Mouse (Mus musculus) MEL (cell line): ENCODE data around the gene Mark2. TPM values are rescaled to one million over a fixed set of nuclear protein-coding genes. Genes with fewer than 3 reads are reported as not detected.

Experiments
- DNase-seq: peaks from one replicate; pipeline ENCODE4 v3.0.0; 2011; ENCODE audit warnings: low read depth, low spot score
- H3K27ac ChIP-seq: 2 replicates; pipeline ENCODE4 v1.5.1; 2012; ENCODE audit warnings: low read depth, mild to moderate bottlenecking, control low read depth, low read length, moderate library complexity; ENCODE audit not compliant: control insufficient read depth
- H3K27me3 ChIP-seq, 2 experiments: fragments of 150-350 bp in 1 of 2; sonication (generic) in 1 of 2; 2 replicates each; pipeline ENCODE4 v1.6.1; 2012; ENCODE audit warnings: low read length in 2 of 2, mild to moderate bottlenecking in 2 of 2, improper control_type of control experiment in 1 of 2, moderate library complexity in 1 of 2; ENCODE audit not compliant: insufficient read depth in 2 of 2, control insufficient read depth in 1 of 2
- H3K36me3 ChIP-seq, 2 experiments: 2 replicates each; pipeline ENCODE4 v1.6.1; 2012 to 2014; ENCODE audit warnings: low read length in 2 of 2, improper control_type of control experiment in 1 of 2, inconsistent platforms in 1 of 2, mild to moderate bottlenecking in 1 of 2; ENCODE audit not compliant: insufficient read depth in 2 of 2, control insufficient read depth in 1 of 2
- H3K4me1 ChIP-seq, 2 experiments: fragments of 150-350 bp in 1 of 2; sonication (generic) in 1 of 2; 2 replicates each; pipeline ENCODE4 v1.6.1; 2012; ENCODE audit warnings: low read length in 2 of 2, improper control_type of control experiment in 1 of 2, mild to moderate bottlenecking in 1 of 2; ENCODE audit not compliant: insufficient read depth in 2 of 2, control insufficient read depth in 1 of 2
- H3K4me3 ChIP-seq, 2 experiments: fragments of 150-350 bp in 1 of 2; sonication (generic) in 1 of 2; 2 replicates each; pipeline ENCODE4 v1.5.1; 2012; ENCODE audit warnings: low read depth in 2 of 2, low read length in 2 of 2, mild to moderate bottlenecking in 2 of 2, moderate library complexity in 2 of 2, control low read depth in 1 of 2, improper control_type of control experiment in 1 of 2; ENCODE audit not compliant: control insufficient read depth in 1 of 2, insufficient read depth in 1 of 2
- H3K79me2 ChIP-seq: 2 replicates; pipeline ENCODE4 v1.6.1; 2012; ENCODE audit warnings: mild to moderate bottlenecking, low read length, moderate library complexity; ENCODE audit not compliant: control insufficient read depth, poor library complexity, insufficient read depth
- H3K9ac ChIP-seq: 2 replicates; pipeline ENCODE4 v1.6.1; 2012; ENCODE audit warnings: low read depth, mild to moderate bottlenecking, control low read depth, low read length, moderate library complexity; ENCODE audit not compliant: control insufficient read depth, poor library complexity, severe bottlenecking
- H3K9me3 ChIP-seq: fragments of 150-350 bp; sonication (generic); replicated peaks from 2 replicates; pipeline ENCODE4 v1.6.1; 2012; ENCODE audit warnings: mild to moderate bottlenecking, low read length, improper control_type of control experiment, moderate library complexity; ENCODE audit not compliant: insufficient read depth
- CHD1 ChIP-seq: IDR thresholded peaks from 2 replicates; pipeline ENCODE4 v1.6.1; 2012; ENCODE audit warnings: low read depth, mild to moderate bottlenecking, inconsistent platforms, low read length, improper control_type of control experiment
- ELF1 ChIP-seq: IDR thresholded peaks from 2 replicates; pipeline ENCODE4 v1.6.1; 2014; ENCODE audit warnings: low read depth, mild to moderate bottlenecking, inconsistent platforms, low read length, improper control_type of control experiment, moderate library complexity
- ETS1 ChIP-seq: IDR thresholded peaks from 2 replicates; pipeline ENCODE4 v1.6.1; 2012; ENCODE audit warnings: low read depth, mild to moderate bottlenecking, inconsistent platforms, low read length, improper control_type of control experiment, moderate library complexity
- GABPA ChIP-seq: IDR thresholded peaks from 2 replicates; pipeline ENCODE4 v1.6.1; 2012; ENCODE audit warnings: low read depth, mild to moderate bottlenecking, inconsistent platforms, low read length, improper control_type of control experiment, moderate library complexity
- GATA1 ChIP-seq: IDR thresholded peaks from 2 replicates; pipeline ENCODE4 v1.6.1; 2011; ENCODE audit warnings: low read depth, low read length, improper control_type of control experiment
- KAT2A ChIP-seq: conservative IDR thresholded peaks from 2 replicates; pipeline ENCODE4 v1.6.1; 2012; ENCODE audit warnings: low read depth, low read length, improper control_type of control experiment, inconsistent platforms
- MAFK ChIP-seq: IDR thresholded peaks from 2 replicates; pipeline ENCODE4 v1.6.1; 2011; ENCODE audit warnings: low read depth, mild to moderate bottlenecking, low read length, improper control_type of control experiment, borderline replicate concordance
- MAZ ChIP-seq: IDR thresholded peaks from 2 replicates; pipeline ENCODE4 v1.6.1; 2012; ENCODE audit warnings: low read depth, mild to moderate bottlenecking, inconsistent platforms, low read length, improper control_type of control experiment
- MEF2A ChIP-seq: IDR thresholded peaks from 2 replicates; pipeline ENCODE4 v1.6.1; 2014; ENCODE audit warnings: low read depth, mild to moderate bottlenecking, inconsistent platforms, low read length, improper control_type of control experiment; ENCODE audit not compliant: poor library complexity, insufficient replicate concordance, severe bottlenecking; ENCODE audit errors: extremely low read depth
- MXI1 ChIP-seq: IDR thresholded peaks from 2 replicates; pipeline ENCODE4 v1.6.1; 2011; ENCODE audit warnings: mild to moderate bottlenecking, low read depth, low read length, improper control_type of control experiment
- MYC ChIP-seq: IDR thresholded peaks from 2 replicates; pipeline ENCODE4 v1.6.1; 2011; ENCODE audit warnings: low read depth, mild to moderate bottlenecking, low read length, improper control_type of control experiment, moderate library complexity
- POLR2AphosphoS2 ChIP-seq: IDR thresholded peaks from 2 replicates; pipeline ENCODE4 v1.6.1; 2011; ENCODE audit warnings: low read length, improper control_type of control experiment
- UBTF ChIP-seq: IDR thresholded peaks from 2 replicates; pipeline ENCODE4 v1.6.1; 2012; ENCODE audit warnings: low read depth, mild to moderate bottlenecking, inconsistent platforms, low read length, improper control_type of control experiment, moderate library complexity, borderline replicate concordance; ENCODE audit not compliant: insufficient read depth
- USF1 ChIP-seq: IDR thresholded peaks from 2 replicates; pipeline ENCODE4 v1.6.1; 2014; ENCODE audit warnings: low read depth, mild to moderate bottlenecking, inconsistent platforms, low read length, improper control_type of control experiment, moderate library complexity
- ZC3H11A ChIP-seq: IDR thresholded peaks from 2 replicates; pipeline ENCODE4 v1.6.1; 2012; ENCODE audit warnings: low read depth, mild to moderate bottlenecking, inconsistent platforms, low read length, improper control_type of control experiment
- ZMIZ1 ChIP-seq: IDR thresholded peaks from 2 replicates; pipeline ENCODE4 v1.6.1; 2012; ENCODE audit warnings: low read depth, mild to moderate bottlenecking, inconsistent platforms, low read length, improper control_type of control experiment, moderate library complexity
- polyA plus RNA-seq, 2 experiments: library from polyadenylated mRNA; stranded (reverse) in 1 of 2; unstranded in 1 of 2; fragments of >175 nt in 1 of 2; fragments of >200 nt in 1 of 2; gene quantifications; 2 replicates each; pipeline versions ENCODE4 v1.2.1 to v1.2.4; 2012; ENCODE audit warnings: low replicate concordance in 2 of 2, low read depth in 1 of 2; ENCODE audit not compliant: insufficient read length in 2 of 2, insufficient read depth in 1 of 2, missing spikeins in 1 of 2
- total RNA-seq: library from RNA; depleted of rRNA; stranded (reverse); fragments of 300-350 nt; gene quantifications from 2 replicates; pipeline ENCODE4 v1.2.3, GENCODE M21; 2012

Mark2 gene
- total and polyA plus RNA-seq, 3 experiments: 36.1 to 72.4 TPM; not detected in 1

- TF ChIP-seq ZC3H11A (no peak), UBTF (no peak), KAT2A (no peak), GABPA (no peak)
- TF ChIP-seq, all 39 proteins: peak for 13
These were observed 41.5 kb upstream of the Mark2 start, which contains the start of gene Spindoc (continued) for GRCm38 (mm10) chr19:7382903-7383865.

- H3K79me2 ChIP-seq: peaks cover 17% of the 10 kb centered on the region
- no peak for TF ChIP-seq MAFK
- 0 out of 2 replicates have a peak, but pooled peaks have one; percentile 30 for TF ChIP-seq ELF1
- TF ChIP-seq MXI1: 0 out of 2 replicates have a peak, but pooled peaks have one; percentile 36
- 0 out of 2 replicates have a peak, but pooled peaks have one; percentile 35 for TF ChIP-seq MAZ
- peaks cover 10% of the 10 kb centered on the region in 2 experiments for H3K4me1 ChIP-seq
- H3K27me3 ChIP-seq: no peaks in the 10 kb centered on the region
- H3K36me3 ChIP-seq: peaks cover 0 to 21% of the 10 kb centered on the region in 2 experiments; a peak in 2 of 4 replicates
- no peaks in the 10 kb centered on the region for H3K9me3 ChIP-seq
- peak overlapping the region; percentile 34 for H3K27ac ChIP-seq
- peak; percentile 63 for DNase-seq
- peak overlapping the region; percentile 87 for H3K9ac ChIP-seq
- peak overlapping the region; percentile 90 to 97 for H3K4me3 ChIP-seq
These were observed 40.7 kb upstream of the Mark2 start for GRCm38 (mm10) chr19:7382248-7382902.

DNA sequence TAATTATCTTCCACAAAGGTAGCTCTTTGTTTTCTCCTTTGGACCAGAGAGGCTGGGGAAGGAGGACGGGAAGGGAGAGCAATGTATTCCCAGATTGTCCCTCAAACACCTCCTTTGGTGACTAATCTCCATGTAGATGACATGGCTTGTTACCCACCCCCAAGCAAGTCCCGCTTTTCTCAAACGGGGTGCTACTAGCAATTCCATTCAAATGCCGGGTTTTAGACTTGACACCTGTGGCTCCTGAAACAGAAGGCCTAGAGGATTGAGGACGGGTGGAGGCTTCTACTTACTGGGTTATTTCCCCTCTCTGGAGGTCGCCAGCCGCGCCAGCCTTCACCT lies 40.2 kb upstream of the Mark2 start:
- H3K9ac ChIP-seq: peak overlapping the region; percentile 87
- peaks cover 18% of the 10 kb centered on the region for H3K79me2 ChIP-seq
- no peaks in the 10 kb centered on the region for H3K9me3 ChIP-seq
- TF ChIP-seq MEF2A: no peak
- no peak for TF ChIP-seq MAFK
- no peak for TF ChIP-seq UBTF
- TF ChIP-seq ETS1: no peak
- no peak for TF ChIP-seq POLR2AphosphoS2
- TF ChIP-seq USF1: no peak
- TF ChIP-seq MYC: no peak
- TF ChIP-seq ELF1: no peak
- TF ChIP-seq CHD1: no peak
- no peak for TF ChIP-seq ZMIZ1
- no peak for TF ChIP-seq GATA1
- peaks cover 13 to 14% of the 10 kb centered on the region in 2 experiments for H3K4me1 ChIP-seq
- peak overlapping the region; percentile 8 for H3K27ac ChIP-seq
- DNase-seq: no peak
- H3K4me3 ChIP-seq: peak overlapping the region; percentile 90 to 97
- H3K36me3 ChIP-seq: peaks cover 0 to 24% of the 10 kb centered on the region in 2 experiments; a peak in 2 of 4 replicates
- no peaks in the 10 kb centered on the region for H3K27me3 ChIP-seq
